Mouse (Mus musculus) right cerebral cortex, postnatal 4 days (tissue): ENCODE measurements at regions not wholly inside any gene's neighbourhood (a gene's known extent, or its start where the extent isn't known, plus 50 kb on each side); places are given as distances from the start of the nearest gene placed in this dataset.

ENCODE experiments used
- DNase-seq: peaks from one replicate; pipeline ENCODE4 v3.0.0-alpha.2; 2022

- no peak for DNase-seq
These were observed 174.2 kb downstream of the Mroh4 start for GRCm38 (mm10) chr15:74461935-74462334.

- DNase-seq = no peak
These were observed 176.7 kb downstream of the Mroh4 start for GRCm38 (mm10) chr15:74459345-74459975.

GRCm38 (mm10) chr15:74458940-74459339, 177.2 kb downstream of the Mroh4 start:
- DNase-seq = no peak

- no peak for DNase-seq
These were observed 178.2 kb downstream of the Mroh4 start for GRCm38 (mm10) chr15:74457965-74458364.

GRCm38 (mm10) chr15:74456675-74457040, 179.5 kb downstream of the Mroh4 start:
- DNase-seq = no peak

- DNase-seq = no peak
These were observed 180.1 kb downstream of the Mroh4 start for GRCm38 (mm10) chr15:74455921-74456674.

GRCm38 (mm10) chr15:74454543-74454942, 181.6 kb downstream of the Mroh4 start:
- DNase-seq = no peak

GRCm38 (mm10) chr15:74453810-74454209, 182.3 kb downstream of the Mroh4 start:
- DNase-seq = no peak

GRCm38 (mm10) chr15:74452426-74452825, 183.7 kb downstream of the Mroh4 start:
- DNase-seq = no peak

GRCm38 (mm10) chr15:74441889-74442288, 194.3 kb downstream of the Mroh4 start:
- DNase-seq = no peak

- peak; percentile 21 for DNase-seq
These were observed 209.2 kb downstream of the Mroh4 start for GRCm38 (mm10) chr15:74426989-74427388.

GRCm38 (mm10) chr15:74423001-74423400, 213.2 kb downstream of the Mroh4 start:
- no peak for DNase-seq

- DNase-seq = no peak
These were observed 215.6 kb downstream of the Mroh4 start for GRCm38 (mm10) chr15:74420550-74420949.

GRCm38 (mm10) chr15:74418635-74419034, 217.5 kb downstream of the Mroh4 start:
- DNase-seq = no peak

GRCm38 (mm10) chr15:74413217-74413616, 222.9 kb downstream of the Mroh4 start:
- DNase-seq = peak; percentile 33

GRCm38 (mm10) chr15:74412261-74412660, 223.9 kb downstream of the Mroh4 start:
- no peak for DNase-seq

- no peak for DNase-seq
These were observed 225.1 kb downstream of the Mroh4 start for GRCm38 (mm10) chr15:74411097-74411496.

GRCm38 (mm10) chr15:74404866-74405265, 231.3 kb downstream of the Mroh4 start:
- DNase-seq = no peak

- DNase-seq = no peak
These were observed 234.9 kb downstream of the Mroh4 start for GRCm38 (mm10) chr15:74401275-74401674.

GRCm38 (mm10) chr15:74396029-74396428, 240.1 kb downstream of the Mroh4 start:
- no peak for DNase-seq

- no peak for DNase-seq
These were observed 248.6 kb downstream of the Mroh4 start for GRCm38 (mm10) chr15:74387533-74387932.

GRCm38 (mm10) chr15:74382556-74382955, 253.6 kb downstream of the Mroh4 start:
- DNase-seq = no peak

GRCm38 (mm10) chr15:74379366-74379765, 256.8 kb downstream of the Mroh4 start:
- DNase-seq = peak; percentile 49

GRCm38 (mm10) chr15:74369461-74369860, 266.7 kb downstream of the Mroh4 start:
- no peak for DNase-seq

GRCm38 (mm10) chr15:74347911-74348310, 288.2 kb downstream of the Mroh4 start:
- no peak for DNase-seq
